Mouse (Mus musculus) bone marrow, adult 2 months (tissue): ENCODE results near the gene Ywhab.

Experiments
- CTCF ChIP-seq: fragments of 200-500 bp; IDR thresholded peaks from 2 replicates; pipeline ENCODE4 v1.5.1; 2011; ENCODE audit warnings: low read length, control low read depth; ENCODE audit not compliant: control insufficient read depth, insufficient read depth
- POLR2A ChIP-seq: fragments of 200-500 bp; IDR thresholded peaks from 2 replicates; pipeline ENCODE4 v1.6.1; 2011; ENCODE audit warnings: low read depth, mild to moderate bottlenecking, control low read depth, low read length, borderline replicate concordance; ENCODE audit not compliant: control insufficient read depth

- TF ChIP-seq CTCF (no peak), POLR2A (no peak)
Observed at GRCm38 (mm10) chr2:164009227-164009626, 14.5 kb downstream of the Ywhab start.
